Mouse (Mus musculus): ENCODE measurements at regions not wholly inside any gene's neighbourhood (a gene's known extent, or its start where the extent isn't known, plus 50 kb on each side); places are given as distances from the start of the nearest gene placed in this dataset.

- no peak for DNase-seq (ENCODE audit: low read depth, low spot score)
Observed at GRCm38 (mm10) chr5:47508689-47509301, 474.1 kb upstream of the Slit2 start.

- DNase-seq (ENCODE audit: low read depth, low spot score), result no peak
Observed at GRCm38 (mm10) chr5:47522161-47522942, 460.6 kb upstream of the Slit2 start.

GRCm38 (mm10) chr5:47528671-47529070, 454.3 kb upstream of the Slit2 start:
- DNase-seq (ENCODE audit: low read depth, low spot score), result no peak

- DNase-seq (ENCODE audit: low read depth, low spot score), result no peak
Observed at GRCm38 (mm10) chr5:47537532-47537931, 445.4 kb upstream of the Slit2 start.

GRCm38 (mm10) chr5:47542248-47542647, 440.7 kb upstream of the Slit2 start:
- DNase-seq (ENCODE audit: low read depth, low spot score), result no peak

- no peak for DNase-seq (ENCODE audit: low read depth, low spot score)
Observed at GRCm38 (mm10) chr5:47556717-47557116, 426.2 kb upstream of the Slit2 start.

GRCm38 (mm10) chr5:47557152-47557800, 425.7 kb upstream of the Slit2 start:
- no peak for DNase-seq (ENCODE audit: low read depth, low spot score)
